Mouse (Mus musculus): ENCODE results near the gene Vmn1r58.

DNA sequence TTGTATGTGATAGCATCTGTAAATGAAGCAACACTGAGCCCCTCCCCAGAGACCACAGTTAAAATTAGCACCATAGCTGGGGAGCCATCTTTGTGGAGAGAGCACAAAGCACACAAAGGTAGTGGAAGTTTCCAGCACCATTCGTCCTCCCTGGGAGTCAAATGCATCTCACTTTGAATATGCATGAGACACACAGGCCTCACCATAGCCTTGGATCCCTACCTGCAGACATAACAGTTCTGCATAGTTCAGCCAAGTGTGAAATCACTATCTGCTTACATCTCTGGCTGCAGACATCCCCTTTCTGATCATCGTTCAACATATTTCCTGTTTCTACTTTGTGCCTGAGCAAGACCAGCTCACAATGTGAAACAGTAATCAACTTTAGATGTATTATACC is 46.5 kb downstream of the Vmn1r58 start:
- TF ChIP-seq CTCF (IDR thresholded peaks at IDR 0.05; ENCODE audit: borderline replicate concordance, insufficient read depth, low read length): no peak
- TF ChIP-seq POLR2A (IDR thresholded peaks at IDR 0.05; ENCODE audit: low read depth, low read length): no peak

Data from embryonic fibroblast, embryonic 13.5 days (primary cell).